Mouse (Mus musculus) brain, embryonic 14.5 days (tissue): Measurements from ENCODE around the gene Dvl1.

Experiments
- CTCF ChIP-seq: fragments of 200-500 bp; IDR thresholded peaks from 2 replicates; pipeline ENCODE4 v1.5.1; 2012; ENCODE audit warnings: inconsistent platforms, mild to moderate bottlenecking, moderate library complexity, borderline replicate concordance; ENCODE audit not compliant: insufficient read depth, insufficient read length; ENCODE audit errors: extremely low read depth
- POLR2A ChIP-seq: fragments of 200-500 bp; IDR thresholded peaks from 2 replicates; pipeline ENCODE4 v1.6.1; 2012; ENCODE audit warnings: mild to moderate bottlenecking, inconsistent platforms, borderline replicate concordance; ENCODE audit not compliant: poor library complexity, insufficient read depth, insufficient read length, severe bottlenecking; ENCODE audit errors: extremely low read depth

GRCm38 (mm10) chr4:155893212-155893690 lies 46.0 kb downstream of the Dvl1 start:
- TF ChIP-seq CTCF = no peak
- no peak for TF ChIP-seq POLR2A
